Mouse (Mus musculus) cerebellum, adult 2 months (tissue): ENCODE results near the gene Azin2.

Experiments
- CTCF ChIP-seq: fragments of 200-500 bp; IDR thresholded peaks from 2 replicates; pipeline ENCODE4 v1.5.1; 2011; ENCODE audit warnings: low read depth, mild to moderate bottlenecking, control low read depth, low read length, moderate library complexity, borderline replicate concordance; ENCODE audit not compliant: insufficient read depth
- POLR2A ChIP-seq: fragments of 200-500 bp; IDR thresholded peaks from 2 replicates; pipeline ENCODE4 v1.6.1; 2011; ENCODE audit warnings: low read length, control low read depth, borderline replicate concordance; ENCODE audit not compliant: insufficient read depth

GRCm38 (mm10) chr4:128909378-128909831, 52.8 kb downstream of the Azin2 start:
- TF ChIP-seq CTCF, result no peak
- TF ChIP-seq POLR2A, result no peak
